Mouse (Mus musculus): ENCODE data around the gene 1700015F17Rik. TPM values are rescaled to one million over a fixed set of nuclear protein-coding genes. Genes with fewer than 3 reads are reported as not detected.

The 1700015F17Rik gene
- polyA plus RNA-seq, 1 experiment from 2014 or later = not detected

DNA sequence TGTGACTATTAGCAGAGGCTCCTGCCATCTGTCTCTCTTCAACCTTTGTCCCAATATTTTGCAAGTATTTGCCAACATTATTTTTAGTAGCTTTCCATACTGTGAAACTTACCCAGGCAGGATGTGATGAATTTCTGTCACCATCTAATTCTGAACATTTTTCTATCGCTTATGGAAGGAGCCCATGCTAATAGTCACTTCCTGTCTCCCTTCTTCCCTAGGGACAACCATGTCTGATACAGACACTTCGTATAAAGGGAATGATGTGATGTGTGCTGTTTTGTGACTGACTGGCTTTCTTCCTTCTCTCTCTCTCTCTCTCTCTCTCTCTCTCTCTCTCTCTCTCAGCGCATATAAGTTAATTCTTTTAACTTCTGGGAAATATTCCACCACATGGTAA lies 64.1 kb downstream of the 1700015F17Rik start:
- Histone ChIP-seq H3K36me3 (no peaks in the 10 kb centered on the region), H3K27me3 (ENCODE audit: low read depth, poor library complexity, severe bottlenecking) (no peaks in the 10 kb centered on the region), H3K4me3 (no peak overlapping the region), H3K9me3 (replicated peaks) (no peaks in the 10 kb centered on the region), H3K4me1 (no peaks in the 10 kb centered on the region), H3K27ac (no peak overlapping the region)
- WGBS = 93% methylated on average over 3 of the region's 3 CpGs
- no peak for DNase-seq (ENCODE audit: low spot score)

DNA sequence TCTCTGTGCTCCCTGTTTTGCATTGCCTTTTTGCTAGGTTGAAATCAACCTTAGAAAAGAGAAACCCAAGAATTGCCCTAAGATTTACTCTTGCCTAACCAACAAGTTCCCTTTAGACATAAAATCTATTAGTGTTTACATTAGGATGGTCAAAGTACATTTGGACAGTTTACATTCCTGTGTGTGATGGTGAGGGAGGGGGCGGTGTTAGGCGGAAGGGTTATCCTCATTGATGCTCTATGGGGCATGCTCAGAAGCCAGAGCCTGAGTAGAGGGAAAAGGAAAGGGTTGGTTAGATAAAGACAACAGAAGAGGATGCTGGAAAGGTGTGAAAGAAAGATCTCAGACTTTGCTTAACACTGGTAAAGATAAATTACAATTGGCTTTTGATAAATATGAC lies 67.1 kb downstream of the 1700015F17Rik start:
- WGBS = 97% methylated on average over 2 of the region's 2 CpGs
- Histone ChIP-seq H3K36me3 (no peaks in the 10 kb centered on the region), H3K4me1 (no peaks in the 10 kb centered on the region), H3K4me3 (no peak overlapping the region), H3K9me3 (replicated peaks) (no peaks in the 10 kb centered on the region), H3K27ac (no peak overlapping the region), H3K27me3 (ENCODE audit: low read depth, poor library complexity, severe bottlenecking) (no peaks in the 10 kb centered on the region)
- DNase-seq (ENCODE audit: low spot score) = no peak

DNA sequence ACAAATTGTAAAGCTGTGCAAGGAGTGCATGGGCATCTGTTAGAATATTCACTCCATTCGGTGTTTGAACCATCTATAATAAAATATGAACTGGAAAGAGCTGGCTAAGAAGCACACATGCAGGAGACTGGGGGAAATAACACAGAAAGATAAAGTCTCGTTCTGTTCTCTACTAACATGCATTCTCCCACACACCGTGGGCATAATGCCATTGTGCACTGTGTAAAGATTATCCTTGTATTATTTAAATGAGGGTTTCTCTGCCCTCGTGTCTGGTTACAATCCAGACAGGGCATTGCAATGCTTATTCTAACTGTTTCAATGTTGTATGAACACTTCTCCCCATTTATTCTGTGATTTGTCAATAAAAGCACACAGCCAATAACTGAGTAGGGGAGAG lies 77.0 kb downstream of the 1700015F17Rik start:
- H3K27me3 ChIP-seq (ENCODE audit: low read depth, poor library complexity, severe bottlenecking) = no peaks in the 10 kb centered on the region
- H3K4me1 ChIP-seq = no peaks in the 10 kb centered on the region
- H3K4me3 ChIP-seq = no peak overlapping the region
- no peaks in the 10 kb centered on the region for H3K9me3 ChIP-seq (replicated peaks)
- H3K36me3 ChIP-seq = no peaks in the 10 kb centered on the region
- 85% methylated on average over 4 of the region's 4 CpGs for WGBS
- no peak overlapping the region for H3K27ac ChIP-seq
- DNase-seq (ENCODE audit: low spot score) = no peak

DNA sequence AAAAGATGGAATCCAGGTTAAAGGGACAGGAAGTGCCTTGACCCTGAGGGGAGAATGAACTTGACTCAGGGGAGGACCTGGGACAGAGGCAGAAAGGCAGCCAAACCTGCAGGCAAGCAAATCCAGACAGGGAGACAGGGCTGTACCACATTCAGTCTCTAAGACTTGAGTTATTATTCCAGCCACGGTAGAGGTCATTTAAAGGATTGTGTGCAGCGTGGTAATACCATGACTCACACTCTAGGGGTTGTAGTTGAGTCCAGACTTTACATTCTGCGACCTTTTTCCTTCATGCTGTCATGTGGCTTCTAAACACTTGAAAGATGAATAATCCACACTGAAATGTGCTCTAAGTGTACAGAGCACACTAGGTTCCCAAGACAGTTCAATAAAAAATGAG lies 86.2 kb downstream of the 1700015F17Rik start:
- 61% methylated on average over 3 of the region's 3 CpGs for WGBS

More for the DNA sequence above, 86.2 kb downstream of the 1700015F17Rik start:
- Histone ChIP-seq H3K4me1 (no peaks in the 10 kb centered on the region), H3K36me3 (no peaks in the 10 kb centered on the region), H3K4me3 (no peak overlapping the region), H3K9me3 (replicated peaks) (no peaks in the 10 kb centered on the region), H3K27me3 (ENCODE audit: low read depth, poor library complexity, severe bottlenecking) (no peaks in the 10 kb centered on the region), H3K27ac (no peak overlapping the region)
- no peak for DNase-seq (ENCODE audit: low spot score)

Other genes with a start within 250 kb of the 1700015F17Rik start
- gene Cdk14, start 58.8 kb downstream of the 1700015F17Rik start, polyA plus RNA-seq (2016; fragmentation: Nextera tagmentation; extraction: Ambion mirVana) = 11.8 and 16.1 TPM in 2 replicates
- 25.7 and 29.8 TPM in 2 replicates for gene Cldn12, start 35.8 kb upstream of the 1700015F17Rik start, polyA plus RNA-seq (2016; fragmentation: Nextera tagmentation; extraction: Ambion mirVana)
- 39.9 and 40.5 TPM in 2 replicates for gene Gtpbp10, start 80.4 kb upstream of the 1700015F17Rik start, polyA plus RNA-seq (2016; fragmentation: Nextera tagmentation; extraction: Ambion mirVana)
- gene Gm8773, start 94.7 kb upstream of the 1700015F17Rik start, polyA plus RNA-seq (2016; fragmentation: Nextera tagmentation; extraction: Ambion mirVana) = 0.11 and 0.19 TPM in 2 replicates
- 1.9 and 2.4 TPM in 2 replicates for gene Cfap69, start 185.1 kb upstream of the 1700015F17Rik start, polyA plus RNA-seq (2016; fragmentation: Nextera tagmentation; extraction: Ambion mirVana)
- gene Steap2, start 215.4 kb upstream of the 1700015F17Rik start, polyA plus RNA-seq (2016; fragmentation: Nextera tagmentation; extraction: Ambion mirVana) = 5.8 and 6.8 TPM in 2 replicates

Data from limb, embryonic 10.5 days (tissue).